Mouse (Mus musculus): ENCODE data around the gene Slc25a4.

Slc25a4 gene

DNA sequence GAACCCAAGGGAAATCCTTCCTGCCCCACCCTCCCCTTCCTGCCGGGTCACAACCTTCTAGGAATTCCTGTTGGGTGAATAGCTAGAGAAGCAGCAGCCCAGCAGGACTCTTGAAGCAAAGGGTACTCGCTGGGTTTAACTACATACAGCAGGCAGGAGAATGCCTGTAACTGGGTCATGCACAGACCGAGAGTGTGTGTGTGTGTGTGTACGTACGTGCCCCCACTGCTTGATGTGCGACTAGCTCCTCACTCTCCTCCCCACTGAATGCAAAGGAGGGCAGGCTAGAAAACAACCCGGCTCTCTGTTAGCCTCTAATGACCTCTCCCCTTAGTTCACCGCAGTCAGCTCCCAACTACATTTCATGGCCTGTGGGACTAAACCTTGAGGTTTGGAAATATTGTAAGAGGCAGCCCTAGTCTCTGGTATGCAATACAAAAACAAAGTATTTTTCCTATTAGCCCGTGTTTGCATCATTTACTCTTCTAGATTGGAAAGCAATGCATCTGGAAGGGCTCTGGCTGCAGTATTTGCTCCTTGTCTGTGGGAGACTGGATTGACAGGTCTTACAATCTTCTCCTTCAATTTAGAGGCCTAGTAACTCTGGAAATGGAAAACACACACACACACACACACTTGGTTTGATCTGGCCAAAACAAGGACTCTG is 6.0 kb downstream of the Slc25a4 start:
- no peak for DNase-seq (ENCODE audit: low read depth, low spot score)

DNA sequence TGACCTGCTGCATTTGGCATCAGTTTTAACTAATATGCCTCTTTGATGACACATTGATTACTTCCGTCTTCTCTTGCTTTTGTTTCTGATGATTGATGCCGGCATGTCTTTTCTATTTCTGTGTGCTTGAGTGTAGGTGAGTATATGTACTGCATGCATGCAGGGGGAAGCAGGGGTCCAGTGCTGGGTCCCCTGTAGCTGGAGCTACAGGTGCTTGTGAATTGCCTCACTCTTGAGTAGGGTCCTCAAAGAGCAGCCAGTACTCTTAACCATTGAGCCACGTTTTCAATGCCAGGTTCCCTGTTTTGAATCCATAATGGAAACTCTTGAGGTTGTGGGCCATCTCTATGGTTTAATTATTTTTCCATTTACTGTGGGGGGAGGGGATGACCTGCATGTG is 6.8 kb downstream of the Slc25a4 start:
- DNase-seq (ENCODE audit: low read depth, low spot score), result no peak

DNA sequence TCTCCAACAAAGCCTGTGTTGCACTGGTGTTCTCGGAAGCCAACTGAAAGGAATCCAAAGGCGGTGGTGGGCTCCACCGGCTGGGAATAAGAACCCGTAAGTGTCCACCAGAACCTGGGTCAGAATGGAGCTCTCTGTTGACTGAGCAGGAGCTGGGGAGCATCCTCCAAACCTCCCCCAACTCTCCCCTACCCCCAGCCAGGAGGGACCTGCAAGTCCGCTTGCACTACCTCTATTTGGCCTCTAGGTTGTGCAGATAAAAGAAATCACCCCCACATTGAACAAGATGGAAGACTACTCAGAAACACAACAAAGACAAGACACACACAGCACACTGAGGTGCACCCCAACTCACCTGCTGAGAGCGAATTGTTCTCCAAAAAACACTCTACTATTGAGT is 8.7 kb downstream of the Slc25a4 start:
- no peak for DNase-seq (ENCODE audit: low read depth, low spot score)

- no peak for DNase-seq (ENCODE audit: low read depth, low spot score)
Measured at GRCm38 (mm10) chr8:46197673-46198072, 13.4 kb downstream of the Slc25a4 start.

- no peak for DNase-seq (ENCODE audit: low read depth, low spot score)
Measured at GRCm38 (mm10) chr8:46196877-46197276, 14.2 kb downstream of the Slc25a4 start.

GRCm38 (mm10) chr8:46193100-46193499 is 18.0 kb downstream of the Slc25a4 start:
- no peak for DNase-seq (ENCODE audit: low read depth, low spot score)

DNA sequence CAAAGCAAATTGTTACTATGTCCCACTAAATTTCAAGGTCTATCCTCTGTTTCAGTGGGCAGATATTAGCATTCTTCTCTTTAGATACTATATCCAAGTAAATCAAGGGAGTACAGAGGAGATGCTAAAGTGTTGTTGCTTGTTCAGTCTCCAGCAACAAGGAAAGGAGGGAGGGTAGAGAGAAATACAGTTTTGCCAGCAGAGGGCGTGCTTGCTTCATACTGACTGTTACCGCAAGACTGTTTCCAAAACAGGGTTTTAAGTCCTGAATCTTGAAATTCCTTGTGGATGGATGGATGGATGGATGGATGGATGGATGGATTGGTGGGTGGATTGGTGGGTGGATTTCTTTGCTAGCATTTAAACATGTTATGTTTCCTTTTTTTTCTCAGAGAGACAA is 25.7 kb downstream of the Slc25a4 start:
- DNase-seq (ENCODE audit: low read depth, low spot score), result peak; percentile 71

DNA sequence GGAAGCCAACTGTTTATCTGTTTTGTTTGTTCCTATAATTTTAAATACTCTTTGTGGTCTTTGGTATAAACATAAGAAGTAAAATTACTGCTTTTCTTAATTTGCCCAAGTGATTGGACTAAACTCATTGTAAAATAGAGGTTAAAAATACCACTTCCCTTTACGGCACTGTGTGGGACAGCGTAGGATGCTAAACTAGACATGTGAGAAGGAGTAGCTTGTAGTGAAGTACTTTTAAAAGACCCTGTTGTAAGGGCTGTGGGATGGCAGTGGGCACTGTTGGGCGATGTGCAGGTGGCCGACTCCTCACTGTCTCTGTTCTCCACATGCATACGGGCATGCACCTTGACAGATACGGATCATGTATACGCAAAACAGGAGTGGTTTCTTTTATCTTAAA is 30.9 kb downstream of the Slc25a4 start:
- no peak for DNase-seq (ENCODE audit: low read depth, low spot score)

DNA sequence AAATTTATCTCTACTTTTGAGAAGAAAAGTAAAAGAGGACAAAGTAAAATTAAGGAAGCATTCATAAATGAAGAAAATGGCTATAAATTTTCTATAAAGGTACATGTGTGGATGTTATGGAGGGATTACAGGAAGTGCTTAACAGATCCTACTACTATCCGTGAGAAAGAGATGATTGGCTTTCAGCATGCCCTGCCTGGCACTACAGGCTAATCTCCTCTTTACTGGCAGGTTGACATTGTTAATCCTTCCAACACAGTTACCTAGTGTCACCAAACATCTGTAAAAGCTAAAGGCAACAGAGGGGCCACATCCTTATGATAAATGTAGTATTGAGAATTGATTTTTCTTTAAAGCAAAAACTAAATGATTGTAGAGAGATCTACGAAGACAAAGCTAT is 37.4 kb downstream of the Slc25a4 start:
- no peak for DNase-seq (ENCODE audit: low read depth, low spot score)

DNA sequence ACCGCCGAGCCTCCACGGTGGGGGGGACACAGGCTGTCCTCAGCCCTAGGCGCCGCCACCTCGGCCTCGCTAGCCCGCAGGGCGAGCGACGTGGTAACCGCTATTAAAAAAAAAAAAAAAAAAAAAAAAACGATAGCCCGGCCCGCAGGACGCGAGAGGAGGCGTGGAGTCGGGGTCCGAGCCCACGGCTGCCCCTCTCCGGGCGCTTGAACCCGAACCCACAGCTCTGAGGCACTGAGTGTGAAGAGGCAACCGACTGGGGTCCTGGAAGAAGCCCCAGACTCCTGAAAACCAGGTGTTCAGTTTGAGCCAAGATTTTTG is 47.3 kb downstream of the Slc25a4 start:
- DNase-seq (ENCODE audit: low read depth, low spot score), result no peak

GRCm38 (mm10) chr8:46162953-46163869 is 47.9 kb downstream of the Slc25a4 start:
- DNase-seq (ENCODE audit: low read depth, low spot score), result peak; percentile 92

Measured in forelimb bud, embryonic 11.5 days (tissue).